Mouse (Mus musculus): ENCODE measurements around the gene Vps37d. TPM values are rescaled to one million over a fixed set of nuclear protein-coding genes. Genes with fewer than 3 reads are reported as not detected.

Vps37d gene
- polyA plus RNA-seq, 1 experiment from 2014 or later: 2.9 TPM

DNA sequence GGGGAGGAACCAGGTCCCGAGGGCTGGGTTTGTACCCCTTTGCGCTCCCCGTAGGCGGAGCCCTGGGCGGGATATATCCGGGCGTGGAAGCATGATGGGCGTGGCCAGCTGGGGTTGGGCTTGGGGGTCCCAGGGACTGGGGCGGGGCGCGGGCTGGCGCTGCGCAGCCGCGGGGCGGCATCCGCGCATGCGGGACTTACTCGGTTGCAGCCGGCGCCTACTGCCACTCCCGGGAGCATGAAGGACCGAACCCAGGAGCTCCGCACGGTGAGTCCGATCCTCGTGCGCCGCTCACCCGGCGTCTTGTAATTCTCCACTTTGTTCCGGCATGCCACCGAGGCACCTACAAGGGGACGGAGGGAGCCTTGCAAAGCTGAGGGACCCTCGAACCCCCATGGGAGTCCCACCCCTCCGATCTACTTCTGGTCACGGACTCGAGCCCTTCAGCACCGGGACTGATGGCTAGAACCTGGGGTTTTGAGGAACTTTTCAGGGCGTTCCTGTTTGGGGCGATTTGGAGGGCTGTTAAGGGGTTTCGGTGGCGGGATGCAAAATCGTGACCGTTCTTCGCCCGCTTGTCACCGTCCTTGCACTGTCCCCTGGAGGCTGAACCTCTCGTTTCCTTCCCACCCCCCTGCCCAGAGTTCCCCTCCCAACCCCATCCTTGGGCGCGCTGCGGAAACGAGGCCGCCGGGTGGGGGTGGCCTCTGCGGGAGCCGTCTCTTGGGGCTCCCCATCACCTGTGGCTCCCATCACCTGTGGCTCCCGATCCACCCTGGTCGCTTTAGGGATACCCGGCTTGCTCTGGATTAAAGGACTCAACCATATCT lies 54.5 kb downstream of the Vps37d start, which contains the start of gene Stx1a:
Gene Stx1a, plus strand, starts transcription at position 139 of the 830 bp plus-strand sequence.
- no peaks in the 10 kb centered on the region for H3K9me3 ChIP-seq (ENCODE audit: control insufficient read depth, low read length)
- H3K27me3 ChIP-seq (replicated peaks; ENCODE audit: control insufficient read depth, insufficient read depth, low read length): no peaks in the 10 kb centered on the region
- ATAC-seq: peak; percentile 91
- peaks cover 28% of the 10 kb centered on the region for H3K4me1 ChIP-seq (ENCODE audit: control insufficient read depth, insufficient read depth, low read length)
- H3K36me3 ChIP-seq (ENCODE audit: control insufficient read depth, insufficient read depth, low read length): no peaks in the 10 kb centered on the region
- peak within 1 kb of the TSS; percentile 72 for H3K4me3 ChIP-seq (ENCODE audit: low read length)
- H3K9ac ChIP-seq (ENCODE audit: low read depth, low read length): peak within 1 kb of the TSS; percentile 78
- peak within 1 kb of the TSS; percentile 33; the same call in 1 of the 2 replicates for H3K27ac ChIP-seq (ENCODE audit: low read length)
- peak within 1 kb of the TSS; percentile 95 for H3K4me2 ChIP-seq (ENCODE audit: low read depth, low read length)
- WGBS: under 1% methylated on average over 61 of the region's 61 CpGs

Other genes with a start within 250 kb of the Vps37d start
- not detected in 2 replicates for gene Tmem270, start 171.5 kb downstream of the Vps37d start, polyA plus RNA-seq (2015; fragmentation: Nextera tagmentation; extraction: Ambion mirVana)
- gene Cldn13, start 162.7 kb downstream of the Vps37d start, polyA plus RNA-seq (2015; fragmentation: Nextera tagmentation; extraction: Ambion mirVana): 2.1 and 6.4 TPM in 2 replicates
- 27.2 TPM in 2 replicates for gene Mettl27, start 145.9 kb downstream of the Vps37d start, polyA plus RNA-seq (2015; fragmentation: Nextera tagmentation; extraction: Ambion mirVana)
- gene Cldn4, start 131.3 kb downstream of the Vps37d start, polyA plus RNA-seq (2015; fragmentation: Nextera tagmentation; extraction: Ambion mirVana): 48.7 and 54.2 TPM in 2 replicates
- 187 and 217 TPM in 2 replicates for gene Cldn3, start 92.1 kb downstream of the Vps37d start, polyA plus RNA-seq (2015; fragmentation: Nextera tagmentation; extraction: Ambion mirVana)
- gene Abhd11, start 69.1 kb downstream of the Vps37d start, polyA plus RNA-seq (2015; fragmentation: Nextera tagmentation; extraction: Ambion mirVana): 102 and 106 TPM in 2 replicates
- gene Stx1a, start 54.8 kb downstream of the Vps37d start, polyA plus RNA-seq (2015; fragmentation: Nextera tagmentation; extraction: Ambion mirVana): 11.9 and 13.4 TPM in 2 replicates
- gene Dnajc30, start 14.1 kb downstream of the Vps37d start, polyA plus RNA-seq (2015; fragmentation: Nextera tagmentation; extraction: Ambion mirVana): 33.9 and 39.2 TPM in 2 replicates
- gene Bud23, start 13.3 kb downstream of the Vps37d start, polyA plus RNA-seq (2015; fragmentation: Nextera tagmentation; extraction: Ambion mirVana): 84.6 and 109 TPM in 2 replicates
- 8.2 and 9.5 TPM in 2 replicates for gene Mlxipl, start 11.6 kb upstream of the Vps37d start, polyA plus RNA-seq (2015; fragmentation: Nextera tagmentation; extraction: Ambion mirVana)
- gene Tbl2, start 71.4 kb upstream of the Vps37d start, polyA plus RNA-seq (2015; fragmentation: Nextera tagmentation; extraction: Ambion mirVana): 26.1 and 27.4 TPM in 2 replicates
- 53.7 and 54.7 TPM in 2 replicates for gene Bcl7b, start 90.0 kb upstream of the Vps37d start, polyA plus RNA-seq (2015; fragmentation: Nextera tagmentation; extraction: Ambion mirVana)
- 19.0 and 20.9 TPM in 2 replicates for gene Baz1b, start 109.0 kb upstream of the Vps37d start, polyA plus RNA-seq (2015; fragmentation: Nextera tagmentation; extraction: Ambion mirVana)
- 0.33 and 0.50 TPM in 2 replicates for gene Fzd9, start 173.0 kb upstream of the Vps37d start, polyA plus RNA-seq (2015; fragmentation: Nextera tagmentation; extraction: Ambion mirVana)